Mouse (Mus musculus): ENCODE measurements around the gene Cfap299.
"Not testable (repeated sequence)": the region's sequence is repeated elsewhere in the genome, so short reads cannot be mapped to it uniquely, and the experiment has no call there.

Gene Cfap299

DNA sequence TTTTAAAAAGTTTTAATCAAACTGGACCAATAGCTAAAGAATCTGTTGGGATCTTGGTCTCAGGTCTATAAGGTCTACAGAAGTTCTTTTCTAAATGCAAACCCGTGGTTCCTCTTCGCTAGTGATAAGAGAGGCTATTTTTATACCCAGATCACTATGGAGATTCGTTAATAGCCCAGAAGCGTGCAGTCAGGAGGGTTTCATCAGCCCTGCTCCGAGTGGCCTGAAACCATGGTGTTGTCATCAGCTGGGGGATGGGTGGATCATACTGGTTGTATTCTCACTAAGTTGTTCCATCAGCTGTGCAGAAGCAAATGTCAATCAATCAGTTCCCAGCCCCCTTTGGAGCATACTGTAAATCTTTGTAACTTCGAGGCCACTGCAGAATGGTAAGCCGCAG, 193.9 kb downstream of the Cfap299 start:
- in situ Hi-C loops (cut with MseI, MboI): no loop called here

DNA sequence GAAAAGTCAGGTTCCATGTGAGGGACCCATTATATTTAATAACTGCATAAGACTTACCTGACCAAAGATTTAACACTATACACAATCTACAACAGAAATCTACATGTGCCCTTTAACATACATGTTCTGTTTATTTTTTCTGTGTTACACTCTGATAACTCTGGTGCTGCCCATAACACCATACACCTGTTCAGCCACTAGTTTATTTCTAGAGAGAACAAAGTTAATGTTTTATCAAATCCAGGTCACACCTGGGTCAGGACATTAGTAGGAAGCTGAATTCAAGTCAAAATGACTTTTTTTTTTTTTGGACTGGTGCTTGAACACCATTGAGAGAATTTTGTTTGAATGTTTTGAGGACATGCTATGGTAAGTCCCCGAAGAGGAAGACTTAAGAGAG, 194.7 kb downstream of the Cfap299 start:
- in situ Hi-C loops (cut with MseI, MboI): no loop called here

DNA sequence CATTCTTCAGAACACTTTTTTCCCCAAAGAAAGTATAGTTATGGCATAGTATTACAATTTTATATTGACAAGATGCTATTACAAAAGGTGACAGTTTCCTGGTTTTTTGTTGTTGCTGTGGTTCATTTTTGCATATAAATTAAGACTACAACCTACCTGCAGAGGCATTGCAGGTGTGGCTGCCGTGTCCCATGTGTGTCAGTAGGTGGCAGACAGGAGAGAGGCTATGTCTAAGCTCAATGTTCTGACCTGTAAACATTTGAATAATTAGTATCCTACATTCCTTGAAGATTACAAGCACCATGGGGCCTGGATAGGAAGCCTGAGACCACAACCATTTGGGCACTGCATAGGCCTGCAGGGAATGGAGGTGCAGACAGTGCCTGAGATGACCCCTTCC, 212.2 kb downstream of the Cfap299 start:
- in situ Hi-C loops (cut with MseI, MboI): no loop called here

DNA sequence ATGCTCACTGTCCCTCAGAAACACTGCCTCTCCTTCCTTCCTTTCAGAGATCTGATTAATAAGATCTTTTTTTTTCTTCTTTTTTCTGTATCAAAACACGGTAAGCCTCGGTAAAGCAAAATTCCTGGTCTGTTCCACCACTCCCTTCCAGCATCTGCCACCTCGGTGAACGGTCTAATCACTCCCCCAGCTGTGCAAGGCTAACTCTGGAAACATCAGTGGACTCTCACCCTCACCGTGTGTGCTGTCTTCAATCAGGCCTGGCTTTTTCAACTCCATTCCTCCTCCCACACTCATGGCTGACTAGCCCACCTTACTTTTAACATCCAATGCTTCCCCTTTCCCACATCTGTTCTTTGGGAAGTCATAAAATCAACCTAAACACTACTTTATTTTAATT, 221.2 kb downstream of the Cfap299 start:
- in situ Hi-C loops (cut with MseI, MboI): no loop called here

DNA sequence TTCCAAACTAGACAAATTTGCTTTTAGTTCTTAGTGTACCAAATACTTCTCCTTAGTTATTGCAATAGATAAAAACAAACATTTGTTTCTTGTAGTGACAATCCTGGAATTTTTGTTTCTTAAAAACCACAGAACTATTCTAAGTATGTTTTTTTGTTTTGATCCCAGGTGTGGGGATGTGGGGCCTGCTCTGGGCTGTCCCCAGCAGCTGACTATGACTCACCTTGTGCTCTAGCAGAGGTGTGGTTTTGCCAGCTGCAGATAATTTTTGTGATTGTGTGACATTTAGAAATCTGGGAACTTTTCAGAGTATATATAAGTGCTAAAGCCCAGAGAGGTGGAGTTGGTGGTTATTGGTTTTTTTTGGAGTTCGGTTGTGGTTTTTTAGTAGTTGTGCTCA, 221.8 kb downstream of the Cfap299 start:
- in situ Hi-C loops (cut with MseI, MboI): no loop called here

DNA sequence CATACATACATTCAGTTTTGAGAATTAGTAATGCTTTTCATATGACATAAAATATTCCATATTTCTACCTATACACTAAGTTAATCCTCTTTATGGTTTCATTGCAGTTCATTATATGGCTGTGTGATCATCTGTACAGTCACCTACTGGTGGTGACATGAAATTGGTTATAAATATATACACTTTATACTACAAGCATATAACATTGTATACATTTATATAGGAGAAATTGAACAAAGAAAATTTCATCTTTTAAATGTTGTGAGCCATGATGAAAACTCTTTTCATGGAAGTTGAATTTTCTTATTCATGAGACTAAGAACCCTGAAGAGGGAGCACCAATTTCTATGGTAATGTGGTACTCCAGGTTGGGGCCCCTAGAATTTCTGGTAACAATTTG, 223.3 kb downstream of the Cfap299 start, which contains the start of gene Gm11111:
Gene Gm11111 (plus strand): TSS at position 301 of the 400 bp plus-strand sequence.
- in situ Hi-C loops (cut with MseI, MboI): no loop called here

DNA sequence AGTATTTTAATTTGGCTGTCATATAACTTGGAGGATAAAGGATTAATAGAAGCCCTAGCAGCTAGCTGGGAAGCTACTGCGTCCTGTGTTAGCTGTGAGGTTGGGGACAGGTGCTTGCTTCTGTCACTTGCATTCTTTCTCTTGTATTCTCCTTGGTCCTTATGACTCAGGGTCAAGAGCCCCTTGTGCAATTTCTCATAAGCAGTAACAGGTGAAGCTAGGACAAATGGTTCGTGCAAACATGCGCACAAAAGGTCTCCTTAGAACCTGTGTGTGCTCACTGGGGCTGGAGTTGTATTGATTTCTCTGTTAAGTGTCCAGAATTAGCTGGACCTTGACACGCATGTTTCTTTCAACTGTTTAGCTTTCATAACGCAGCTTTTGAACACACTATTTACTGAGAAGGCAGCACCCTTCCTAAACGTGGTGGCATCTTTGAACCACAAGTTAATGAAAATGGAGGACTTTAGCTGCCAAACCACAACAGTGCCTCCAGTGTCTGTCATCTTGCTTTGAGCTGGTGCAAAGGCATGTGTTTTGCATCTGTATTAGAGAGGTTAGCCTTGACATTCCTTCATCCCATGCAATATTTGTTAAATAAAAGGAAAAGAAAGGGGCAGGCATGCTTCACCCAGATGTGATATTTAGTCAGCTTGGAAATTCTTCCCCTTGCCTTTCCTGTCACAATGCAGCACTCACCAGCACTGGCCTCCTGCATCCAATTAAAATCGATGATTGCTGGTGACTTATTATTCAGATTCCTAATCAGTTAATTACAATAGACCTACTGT, 223.9 kb downstream of the Cfap299 start:
- in situ Hi-C loops (cut with MseI, MboI): no loop called here

DNA sequence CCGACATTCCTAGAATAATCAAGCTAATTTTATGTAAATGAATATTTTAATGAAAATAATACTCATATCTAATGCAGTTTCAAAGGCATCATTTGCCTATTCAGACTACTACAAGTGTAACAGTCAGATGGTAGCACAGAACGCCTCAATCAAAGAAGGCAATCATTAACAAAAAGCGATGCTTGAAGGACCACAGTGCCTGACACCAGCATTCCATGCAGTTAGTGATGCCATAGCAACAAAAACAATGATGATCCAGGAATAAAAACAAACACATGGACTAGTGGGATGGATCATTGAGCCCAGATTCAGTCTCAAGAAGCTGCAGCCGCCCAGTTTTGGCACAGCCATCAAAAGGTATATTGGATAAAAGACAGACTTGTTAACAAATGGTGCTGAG, 232.2 kb downstream of the Cfap299 start:
- in situ Hi-C loops (cut with MseI, MboI): no loop called here

DNA sequence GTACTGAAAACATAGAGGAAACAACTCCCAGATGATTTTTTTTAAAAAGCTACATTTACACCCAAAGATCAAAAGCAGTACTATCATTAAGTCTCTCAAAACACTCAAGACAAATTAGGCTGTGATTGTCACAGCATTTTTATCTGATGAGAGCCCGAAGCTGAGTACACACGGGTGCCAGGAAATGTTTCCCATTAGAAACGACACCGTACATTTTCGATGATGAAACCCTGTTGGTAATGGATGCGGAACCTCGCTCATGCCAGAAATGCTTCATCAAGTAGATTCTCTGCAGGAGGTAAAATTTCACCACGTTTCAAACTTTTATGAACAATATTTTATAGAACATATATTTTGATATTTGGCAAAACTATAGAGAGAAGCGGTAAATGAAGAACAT, 233.7 kb downstream of the Cfap299 start:
- in situ Hi-C loops (cut with MseI, MboI): no loop called here

DNA sequence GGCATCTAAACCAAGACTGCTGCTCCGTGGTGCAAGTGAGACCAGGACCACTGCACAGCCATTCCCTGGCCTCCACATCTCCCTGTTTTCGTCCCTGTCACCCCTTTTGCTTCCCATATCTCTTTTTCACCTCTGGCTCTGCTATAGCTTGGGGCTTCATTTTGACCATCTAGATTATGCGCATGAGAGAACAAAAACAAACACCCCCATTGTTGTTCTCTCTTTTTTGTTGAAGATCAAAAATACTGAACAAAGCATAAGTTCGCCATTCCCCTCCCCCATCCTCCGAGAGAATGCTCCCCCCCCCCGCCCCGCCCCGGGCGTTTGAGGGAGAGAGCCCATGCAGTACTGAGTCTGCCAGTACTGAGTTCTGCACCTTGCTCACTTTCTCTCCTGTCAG, 234.7 kb downstream of the Cfap299 start:
- in situ Hi-C loops (cut with MseI, MboI): no loop called here

DNA sequence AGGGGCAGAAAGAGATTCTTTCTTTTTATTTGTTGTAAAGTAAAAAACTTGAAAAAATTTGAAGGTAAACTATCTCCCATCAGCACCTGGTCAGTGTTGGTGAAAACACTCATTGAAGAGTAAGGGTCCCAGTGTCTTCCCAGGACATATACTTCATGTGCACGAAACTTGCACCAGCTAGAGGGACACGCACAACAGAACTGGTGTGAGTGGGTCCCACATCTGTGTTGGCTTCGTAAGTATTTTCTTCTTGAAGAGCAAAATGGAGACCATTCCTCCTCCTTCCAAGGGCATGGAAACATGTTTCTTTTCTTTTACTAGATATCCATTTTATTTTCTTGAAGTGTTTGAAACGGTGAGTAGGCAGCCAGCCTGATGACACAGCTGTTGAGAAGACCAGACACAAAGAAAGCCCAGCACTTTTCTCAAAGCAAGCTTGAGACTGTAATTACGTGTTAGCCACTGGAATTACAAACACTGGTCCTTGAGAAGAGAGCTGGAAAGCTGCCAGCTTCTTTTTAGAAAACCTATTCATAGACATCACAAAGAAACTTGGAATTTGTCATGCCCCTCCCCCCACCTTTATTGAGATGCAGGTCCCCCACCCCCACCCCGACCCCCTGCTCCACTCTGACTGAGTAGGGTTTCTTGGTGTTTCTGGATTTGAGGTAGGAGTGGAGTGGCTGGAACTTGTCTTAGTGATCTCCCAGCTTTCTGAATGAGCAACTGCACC, 237.5 kb downstream of the Cfap299 start:
- in situ Hi-C loops (cut with MseI, MboI): no loop called here

DNA sequence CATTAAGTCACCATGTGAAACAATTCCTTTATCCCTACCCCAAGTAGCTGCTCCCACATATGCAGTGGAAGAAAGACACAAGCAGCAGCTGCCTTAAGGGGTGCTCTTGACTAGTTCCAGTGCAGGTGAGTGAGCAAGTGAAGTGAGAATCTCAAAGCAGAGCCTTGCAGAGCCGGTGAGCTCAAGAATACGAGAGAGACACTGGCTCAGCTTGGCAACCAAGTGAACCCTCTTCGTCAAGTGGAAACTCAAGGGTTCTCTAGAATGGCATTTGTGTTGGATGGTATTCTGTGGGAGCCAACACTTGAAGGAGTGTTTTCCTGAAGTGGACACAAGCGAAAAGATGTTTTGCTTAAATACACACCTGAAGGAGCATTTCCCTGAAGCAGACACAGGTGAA, 239.4 kb downstream of the Cfap299 start:
- in situ Hi-C loops (cut with MseI, MboI): no loop called here

DNA sequence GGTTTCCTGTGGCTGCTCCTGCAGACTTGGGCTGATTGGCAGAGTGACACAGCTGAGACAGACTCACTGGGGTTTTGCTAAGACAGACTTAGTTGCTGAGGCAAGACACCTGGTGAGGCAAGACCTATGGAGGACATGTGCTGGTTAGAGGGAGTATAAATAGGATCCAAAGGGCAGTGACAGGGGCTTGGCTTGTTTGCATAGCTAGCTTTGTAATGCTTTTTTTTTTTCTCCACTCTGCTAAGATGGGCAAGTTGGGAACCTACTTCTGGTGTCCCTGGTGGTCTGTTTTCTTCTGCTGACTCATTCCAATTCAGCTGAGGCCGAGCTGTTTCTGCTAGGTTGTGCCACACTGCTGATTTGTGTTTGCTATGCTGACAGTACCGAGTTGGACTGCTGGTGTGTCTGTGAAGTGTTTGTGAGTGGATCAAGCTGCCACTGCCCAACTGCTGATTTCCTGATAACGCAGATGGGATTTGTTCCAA, 240.0 kb downstream of the Cfap299 start:
- in situ Hi-C loops (cut with MseI, MboI): no loop called here

DNA sequence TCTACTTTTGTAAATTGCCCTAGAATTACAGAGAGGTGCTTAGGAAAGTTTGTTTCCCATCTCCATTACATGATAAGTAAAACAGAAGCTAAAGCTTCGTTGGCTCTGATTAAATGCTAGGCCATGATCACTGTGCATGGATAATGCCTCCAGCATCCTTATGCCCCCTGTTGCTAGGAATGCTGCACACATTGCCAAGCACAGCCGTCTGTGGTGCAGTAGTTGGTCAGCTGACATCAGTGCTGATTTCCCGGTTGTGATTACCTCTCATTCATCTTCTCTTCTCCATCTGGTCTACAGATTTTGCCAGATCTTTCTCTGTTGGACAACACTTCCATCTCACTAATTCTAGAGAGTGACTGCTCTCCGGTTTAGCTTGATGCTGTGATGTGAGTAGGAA, 243.3 kb downstream of the Cfap299 start:
- in situ Hi-C loops (cut with MseI, MboI): no loop called here

DNA sequence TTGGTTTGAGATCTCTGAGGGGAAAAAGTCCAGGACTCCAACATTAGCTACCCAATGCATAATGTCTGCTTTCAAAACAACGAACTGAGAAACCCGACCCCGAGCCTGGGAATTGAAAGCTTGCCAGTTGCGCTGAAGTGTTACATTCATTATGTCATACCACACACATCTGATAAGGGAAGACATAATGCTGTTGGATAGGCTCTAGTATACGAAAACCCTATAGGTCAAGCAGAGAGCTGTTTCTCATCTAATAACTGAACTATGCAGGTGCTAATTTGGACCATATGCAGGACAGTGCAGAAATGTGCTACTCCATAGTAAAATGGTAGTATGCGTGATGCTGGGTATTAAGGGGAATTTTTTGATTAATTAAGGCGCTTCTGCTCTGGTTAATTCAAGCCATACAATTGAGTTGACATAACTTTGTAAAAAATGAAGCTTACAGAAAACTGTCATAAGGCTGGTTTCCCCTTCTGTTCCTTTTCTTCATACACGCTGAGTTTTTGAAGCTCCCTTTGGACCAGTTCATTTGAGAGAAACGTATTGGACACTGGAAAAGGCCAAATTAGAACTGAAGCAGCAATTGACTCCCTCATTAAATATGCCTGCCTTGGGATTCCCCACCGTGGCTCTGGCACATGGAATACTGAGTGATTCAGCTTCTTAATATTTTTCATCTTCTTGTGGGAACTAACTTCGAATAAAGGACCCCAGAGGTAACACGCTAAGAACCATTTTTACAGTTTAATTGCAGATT, 245.8 kb downstream of the Cfap299 start:
- in situ Hi-C loops (cut with MseI, MboI): no loop called here

DNA sequence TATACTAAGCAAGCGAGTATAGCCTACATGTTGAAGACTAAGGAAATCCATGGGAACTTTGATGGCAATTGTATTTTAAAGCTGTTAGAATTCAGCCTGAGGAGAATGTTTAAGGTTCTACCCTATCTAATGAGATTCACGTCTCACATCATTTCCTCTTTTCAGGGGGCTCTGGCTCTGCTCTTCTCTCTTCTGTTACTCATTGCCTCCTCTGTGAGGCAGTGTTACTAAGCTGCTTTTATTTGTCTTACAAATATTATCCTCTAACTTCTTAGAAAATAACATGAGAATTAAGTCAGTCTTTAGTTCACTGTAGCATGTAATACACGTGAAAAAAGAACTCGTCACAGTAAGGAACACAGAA, 246.3 kb downstream of the Cfap299 start:
- in situ Hi-C loops (cut with MseI, MboI): no loop called here

DNA sequence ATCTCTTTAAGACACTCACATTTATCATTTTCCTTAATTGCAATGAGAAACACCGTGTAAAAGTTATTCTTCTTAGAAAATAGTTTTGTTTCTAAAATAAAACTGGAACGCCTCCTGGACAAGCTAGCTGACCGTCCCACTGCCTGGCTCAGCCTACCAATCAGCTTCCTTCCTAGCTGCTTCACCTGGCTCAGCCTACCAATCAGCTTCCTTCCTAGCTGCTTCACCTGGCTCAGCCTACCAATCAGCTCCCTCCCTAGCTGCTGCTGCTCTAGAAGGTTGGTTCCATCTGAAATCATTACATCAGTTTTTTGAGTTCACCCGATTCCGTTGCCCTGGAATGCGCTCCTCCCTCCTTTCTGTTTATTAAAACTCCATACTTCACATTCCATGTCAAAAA, 247.4 kb downstream of the Cfap299 start:
- in situ Hi-C loops (cut with MseI, MboI): not testable (repeated sequence)

DNA sequence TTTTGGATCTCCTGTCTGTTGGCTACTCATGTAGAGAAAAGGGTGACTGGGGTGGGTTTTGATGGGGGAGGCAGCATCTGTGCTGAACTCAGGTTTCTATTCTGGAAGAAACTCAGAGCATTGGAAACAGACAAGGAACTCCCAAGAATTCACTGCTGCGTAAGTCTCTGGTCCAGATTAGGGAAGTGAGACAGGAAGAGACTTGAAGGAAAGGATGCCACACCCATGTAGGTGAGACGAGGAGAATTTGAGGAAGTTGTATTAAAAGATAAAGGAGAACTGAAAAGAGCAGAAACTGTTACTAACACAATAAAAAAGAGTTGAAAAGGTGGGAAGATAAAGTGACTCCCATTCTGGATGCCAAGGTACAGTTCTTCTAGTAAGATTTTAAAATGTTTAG, 249.3 kb downstream of the Cfap299 start:
- in situ Hi-C loops (cut with MseI, MboI): no loop called here

DNA sequence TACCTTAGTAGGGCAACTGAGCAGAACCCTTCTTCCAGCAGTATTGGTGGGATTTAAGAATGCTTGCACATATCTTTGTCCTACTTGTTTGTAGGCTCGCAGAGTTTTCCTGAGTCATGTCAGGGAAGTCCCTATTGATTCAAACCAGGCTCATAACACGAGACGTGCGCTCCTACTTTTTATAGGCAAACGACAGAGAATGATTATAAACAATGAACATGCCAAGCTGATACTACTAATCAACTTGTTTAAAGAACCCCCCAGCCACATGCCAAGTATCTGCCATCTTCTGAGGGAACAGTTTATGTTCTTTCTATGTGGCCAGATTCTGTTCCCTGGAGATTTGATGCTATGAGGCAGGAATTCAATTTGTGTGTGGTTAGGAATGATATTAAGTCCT, 251.7 kb downstream of the Cfap299 start:
- in situ Hi-C loops (cut with MseI, MboI): no loop called here

DNA sequence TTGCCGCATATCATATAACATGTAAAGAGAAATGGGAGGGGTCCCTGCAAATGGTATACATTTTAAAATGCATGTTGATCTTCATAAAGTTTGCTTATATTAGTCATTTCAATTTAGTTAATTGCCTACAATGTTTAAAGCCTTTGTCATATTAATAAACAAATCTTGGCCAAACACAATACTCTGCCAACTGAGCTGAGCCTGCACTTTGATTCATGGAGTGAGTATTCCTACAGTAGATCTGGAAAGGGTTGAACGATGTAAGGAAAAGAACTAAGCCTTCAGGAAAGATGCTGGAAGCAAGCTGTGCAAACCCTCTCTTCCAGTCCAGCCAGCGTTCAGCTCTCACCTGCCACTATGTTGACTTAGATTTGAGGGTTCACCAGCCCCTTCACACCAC, 252.9 kb downstream of the Cfap299 start:
- in situ Hi-C loops (cut with MseI, MboI): no loop called here

DNA sequence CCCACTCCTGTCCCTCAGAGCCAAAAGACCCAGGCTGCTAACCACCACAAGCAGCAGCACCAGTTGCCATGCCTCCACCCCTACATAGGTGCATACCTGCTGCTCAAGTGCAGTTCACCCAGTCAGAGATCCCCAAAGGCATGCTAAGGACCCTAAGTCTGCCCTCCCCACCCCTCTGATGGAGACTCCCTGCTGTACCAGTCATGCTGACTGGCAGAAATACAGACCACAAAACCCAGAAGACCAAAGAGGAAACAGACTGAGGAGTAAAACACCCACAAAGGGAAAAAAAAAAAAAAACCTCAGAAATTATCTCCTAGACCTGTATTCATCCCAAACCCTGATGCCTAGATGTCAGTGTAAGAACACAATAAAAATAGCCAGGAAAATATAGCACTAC, 256.8 kb downstream of the Cfap299 start:
- in situ Hi-C loops (cut with MseI, MboI): no loop called here

DNA sequence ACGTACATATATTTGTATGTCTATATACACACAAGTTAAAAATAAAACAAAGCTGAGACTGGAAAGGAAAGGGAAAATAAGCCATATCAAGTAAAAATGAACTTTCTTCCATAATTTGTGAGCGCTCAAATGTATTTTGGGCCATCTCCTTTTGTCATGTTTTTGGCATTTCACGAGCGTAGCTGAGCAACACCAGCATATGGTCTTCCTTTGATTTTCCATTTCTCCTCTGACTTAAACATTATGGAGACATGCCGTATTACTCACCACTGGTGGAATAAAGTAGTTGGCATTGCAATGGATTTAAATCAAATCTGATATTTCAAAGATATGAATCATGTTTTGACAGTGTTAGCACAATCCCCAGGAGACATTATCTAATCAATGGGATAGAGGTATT, 284.4 kb downstream of the Cfap299 start:
- in situ Hi-C loops (cut with MseI, MboI): no loop called here

Measured in mouse trophoblast stem cell (cell line).